In the genomic region with DNA sequence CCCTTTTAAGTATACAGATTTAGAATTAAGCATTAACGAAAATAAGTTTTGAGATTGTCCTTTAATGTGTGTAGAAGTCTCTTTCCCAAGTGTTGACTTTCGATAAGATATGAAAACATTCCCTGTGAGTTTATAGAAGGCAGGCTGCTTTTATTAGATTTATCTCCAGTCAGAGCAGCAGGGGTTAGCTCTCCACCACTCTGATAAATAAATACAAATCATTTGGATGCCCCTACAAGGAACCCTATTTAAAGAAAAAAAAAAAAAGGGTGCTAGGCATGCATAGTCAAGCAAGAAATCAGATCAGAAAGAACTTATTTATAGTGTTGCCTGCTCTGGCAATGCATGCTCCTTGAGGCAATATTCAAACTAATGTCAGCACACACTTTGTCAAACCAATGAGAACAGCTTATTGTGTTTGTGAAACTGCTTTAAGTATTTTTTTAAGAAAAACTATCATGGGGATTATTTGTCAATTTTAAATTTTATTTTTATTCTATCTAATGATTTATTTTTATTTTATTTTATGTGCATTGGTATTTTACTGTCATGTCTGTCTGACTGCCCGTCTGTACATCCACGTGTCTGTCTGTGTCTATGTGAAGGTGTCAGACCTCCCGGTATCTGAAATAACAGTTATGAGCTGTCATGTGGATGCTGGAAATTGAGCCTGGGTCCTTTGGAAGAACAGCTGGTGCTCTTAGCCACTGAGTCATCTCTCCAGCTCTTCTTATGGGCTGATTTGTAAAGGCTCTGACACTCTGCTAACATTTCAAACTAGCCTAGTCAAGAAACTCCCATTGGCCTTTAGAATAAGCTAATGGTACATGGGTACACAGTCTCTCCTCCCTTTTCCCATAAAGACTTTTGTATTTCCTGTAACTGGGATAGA, we compare ENCODE assay signal across 13 mouse cellular contexts.
"Had no signal": no experiment of that assay in that cellular context is flagged by ENCODE, and none has a peak within 500 bp of the region (broad histone marks: within the 10 kb centered on the region; RNA-seq: fewer than 3 reads in every experiment).

No protein-coding gene starts in this region.

- H3K4me3 ChIP-seq: left cerebral cortex, adult 2 months; limb, embryonic 10.5 days; liver, embryonic 15.5 days; midbrain, embryonic 15.5 days; neural tube, embryonic 13.5 days had no signal

- H3K4me1 ChIP-seq: liver, embryonic 15.5 days had no signal

- H3K4me2 ChIP-seq: liver, embryonic 11.5 days; liver, embryonic 15.5 days; midbrain, embryonic 15.5 days; neural tube, embryonic 13.5 days had no signal

- H3K36me3 ChIP-seq: limb, embryonic 10.5 days; liver, embryonic 15.5 days; midbrain, embryonic 15.5 days; neural tube, embryonic 13.5 days had no signal

- H3K9me3 ChIP-seq: limb, embryonic 10.5 days; liver, embryonic 15.5 days; midbrain, embryonic 15.5 days; neural tube, embryonic 13.5 days had no signal

- H3K9ac ChIP-seq: liver, embryonic 15.5 days; midbrain, embryonic 15.5 days; neural tube, embryonic 13.5 days had no signal

- ATAC-seq: midbrain, embryonic 15.5 days had no signal

- DNase-seq: kidney, adult 11 months; kidney, postnatal 14 days; lung, postnatal 14 days; right cerebral cortex, postnatal 4 days; spleen, adult 18-20 months; thymus, adult 18-20 months; thymus, postnatal 25 days had no signal

- H3K27me3 ChIP-seq: liver, embryonic 15.5 days; midbrain, embryonic 15.5 days; neural tube, embryonic 13.5 days had no signal

- H3K27ac ChIP-seq: left cerebral cortex, adult 2 months; limb, embryonic 10.5 days; liver, embryonic 15.5 days; midbrain, embryonic 15.5 days; neural tube, embryonic 13.5 days had no signal
